Mouse (Mus musculus) stomach, embryonic 16.5 days (tissue): ENCODE results near the gene Tbc1d21. TPM values are rescaled to one million over a fixed set of nuclear protein-coding genes. Genes with fewer than 3 reads are reported as not detected.

Source experiments
- ATAC-seq: fragments of 200-750 bp; cut with Nextera tagmentation; 2 replicates; pipeline ENCODE4 v1.8.0; 2017; ENCODE audit warnings: moderate number of reproducible peaks, moderate TSS enrichment; ENCODE audit not compliant: insufficient read depth, low FRiP score
- H3K27ac ChIP-seq: fragments of 300-500 bp; sonication (generic); 2 replicates; pipeline ENCODE4 v1.5.1; 2014; ENCODE audit warnings: low read length
- H3K27me3 ChIP-seq: fragments of 300-500 bp; sonication (generic); 2 replicates; pipeline ENCODE4 v1.6.1; 2014; ENCODE audit warnings: low read length, control low read depth, mixed read lengths; ENCODE audit not compliant: control insufficient read depth, insufficient read depth
- H3K36me3 ChIP-seq: fragments of 300-500 bp; sonication (generic); 2 replicates; pipeline ENCODE4 v1.6.1; 2014; ENCODE audit warnings: low read length; ENCODE audit not compliant: control insufficient read depth, insufficient read depth
- H3K4me1 ChIP-seq: fragments of 300-500 bp; sonication (generic); 2 replicates; pipeline ENCODE4 v1.6.1; 2014; ENCODE audit warnings: low read length, control low read depth, mixed read lengths; ENCODE audit not compliant: control insufficient read depth, insufficient read depth
- H3K4me2 ChIP-seq: fragments of 300-500 bp; sonication (generic); 2 replicates; pipeline ENCODE4 v1.6.1; 2014; ENCODE audit warnings: low read depth, low read length, mixed read lengths
- H3K4me3 ChIP-seq: fragments of 300-500 bp; sonication (generic); replicated peaks from 2 replicates; pipeline ENCODE4 v1.5.1; 2014; ENCODE audit warnings: mild to moderate bottlenecking, low read length
- H3K9ac ChIP-seq: fragments of 300-500 bp; sonication (generic); 2 replicates; pipeline ENCODE4 v1.6.1; 2014; ENCODE audit warnings: low read length
- H3K9me3 ChIP-seq: fragments of 300-500 bp; sonication (generic); replicated peaks from 2 replicates; pipeline ENCODE4 v1.6.1; 2016; ENCODE audit warnings: low read length, control low read depth; ENCODE audit not compliant: control insufficient read depth
- WGBS: fragments of 180-500 bp; shearing (Covaris S2); extraction: QIAGEN DNeasy Blood & Tissue Kit; methylation state at CpG from one replicate; pipeline ENCODE4 v1.1.7; 2014; 5-methylcytosine and 5-hydroxymethylcytosine counted together
- polyA plus RNA-seq: library from polyadenylated mRNA; unstranded; fragments of >200 nt; fragmentation: Nextera tagmentation; extraction: Ambion mirVana; gene quantifications from 2 replicates; pipeline ENCODE4 v1.2.1, GENCODE M21; 2015

Tbc1d21 gene
- polyA plus RNA-seq, 1 experiment from 2014 or later = 0.12 TPM

- no peak overlapping the region for H3K27ac ChIP-seq
- no peak overlapping the region for H3K4me2 ChIP-seq
- 75% methylated on average over 6 of the region's 6 CpGs for WGBS
- H3K36me3 ChIP-seq = no peaks in the 10 kb centered on the region
- no peaks in the 10 kb centered on the region for H3K9me3 ChIP-seq
- no peak for ATAC-seq
- no peak overlapping the region for H3K9ac ChIP-seq
- H3K27me3 ChIP-seq = no peaks in the 10 kb centered on the region
- no peak overlapping the region for H3K4me3 ChIP-seq
- H3K4me1 ChIP-seq = no peaks in the 10 kb centered on the region
Observed at GRCm38 (mm10) chr9:58354701-58355100, 15.6 kb downstream of the Tbc1d21 start.

GRCm38 (mm10) chr9:58353224-58353623 lies 17.0 kb downstream of the Tbc1d21 start:
- WGBS = 73% methylated on average over 6 of the region's 6 CpGs
- no peak for ATAC-seq
- no peak overlapping the region for H3K27ac ChIP-seq

GRCm38 (mm10) chr9:58347795-58348194 lies 22.5 kb downstream of the Tbc1d21 start:
- no peak overlapping the region for H3K4me3 ChIP-seq
- 88% methylated on average over 6 of the region's 6 CpGs for WGBS
- H3K27me3 ChIP-seq = no peaks in the 10 kb centered on the region
- no peak overlapping the region for H3K4me2 ChIP-seq
- H3K36me3 ChIP-seq = no peaks in the 10 kb centered on the region
- H3K9ac ChIP-seq = no peak overlapping the region
- no peak for ATAC-seq
- H3K27ac ChIP-seq = no peak overlapping the region
- H3K9me3 ChIP-seq = no peaks in the 10 kb centered on the region
- H3K4me1 ChIP-seq = peaks cover 5% of the 10 kb centered on the region

More at GRCm38 (mm10) chr9:58353224-58353623, 17.0 kb downstream of the Tbc1d21 start:
- Histone ChIP-seq H3K27me3 (no peaks in the 10 kb centered on the region), H3K36me3 (no peaks in the 10 kb centered on the region), H3K4me3 (no peak overlapping the region), H3K4me2 (no peak overlapping the region), H3K9ac (no peak overlapping the region), H3K9me3 (no peaks in the 10 kb centered on the region), H3K4me1 (no peaks in the 10 kb centered on the region)

- Histone ChIP-seq H3K4me3 (no peak overlapping the region), H3K9me3 (no peaks in the 10 kb centered on the region)
- 13% methylated on average over 10 of the region's 10 CpGs for WGBS
Observed at GRCm38 (mm10) chr9:58346498-58346897, 23.8 kb downstream of the Tbc1d21 start.

GRCm38 (mm10) chr9:58345963-58346362 lies 24.3 kb downstream of the Tbc1d21 start:
- H3K9me3 ChIP-seq = no peaks in the 10 kb centered on the region
- H3K9ac ChIP-seq = no peak overlapping the region
- WGBS = 43% methylated on average over 7 of the region's 7 CpGs
- peaks cover 5% of the 10 kb centered on the region for H3K4me1 ChIP-seq
- no peak overlapping the region for H3K4me3 ChIP-seq
- H3K36me3 ChIP-seq = no peaks in the 10 kb centered on the region
- no peak for ATAC-seq
- no peak overlapping the region for H3K4me2 ChIP-seq
- H3K27me3 ChIP-seq = no peaks in the 10 kb centered on the region
- H3K27ac ChIP-seq = no peak overlapping the region

More at GRCm38 (mm10) chr9:58346498-58346897, 23.8 kb downstream of the Tbc1d21 start:
- no peak for ATAC-seq
- Histone ChIP-seq H3K4me1 (peaks cover 5% of the 10 kb centered on the region), H3K9ac (0 out of 2 replicates have a peak overlapping the region, but pooled peaks have one; percentile 0), H3K36me3 (no peaks in the 10 kb centered on the region), H3K27ac (no peak overlapping the region), H3K4me2 (no peak overlapping the region), H3K27me3 (no peaks in the 10 kb centered on the region)

DNA sequence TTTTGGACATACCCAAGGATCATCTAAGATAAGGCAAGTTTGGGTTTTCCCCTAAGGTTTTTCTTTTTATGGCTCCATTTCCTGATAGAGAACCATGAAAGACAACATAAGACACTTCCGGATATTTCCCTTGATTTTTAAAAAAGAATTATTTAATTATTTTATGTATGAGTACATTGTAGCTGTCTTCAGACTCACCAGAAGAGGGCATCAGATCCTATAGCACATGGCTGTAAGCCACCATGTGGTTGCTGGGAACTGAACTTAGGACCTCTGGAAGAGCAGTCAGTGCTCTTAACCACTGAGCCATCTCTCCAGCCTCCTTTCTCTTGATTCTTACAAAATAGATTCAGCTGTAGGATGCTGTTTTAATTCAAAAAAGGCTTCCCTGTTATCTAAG lies 28.5 kb downstream of the Tbc1d21 start:
- WGBS = 93% methylated on average over 1 of the region's 1 CpGs
- H3K27ac ChIP-seq = no peak overlapping the region
- H3K4me3 ChIP-seq = no peak overlapping the region
- ATAC-seq = no peak
- H3K27me3 ChIP-seq = no peaks in the 10 kb centered on the region
- H3K9ac ChIP-seq = no peak overlapping the region
- H3K36me3 ChIP-seq = no peaks in the 10 kb centered on the region
- H3K4me2 ChIP-seq = no peak overlapping the region
- H3K4me1 ChIP-seq = peaks cover 5% of the 10 kb centered on the region
- H3K9me3 ChIP-seq = no peaks in the 10 kb centered on the region

DNA sequence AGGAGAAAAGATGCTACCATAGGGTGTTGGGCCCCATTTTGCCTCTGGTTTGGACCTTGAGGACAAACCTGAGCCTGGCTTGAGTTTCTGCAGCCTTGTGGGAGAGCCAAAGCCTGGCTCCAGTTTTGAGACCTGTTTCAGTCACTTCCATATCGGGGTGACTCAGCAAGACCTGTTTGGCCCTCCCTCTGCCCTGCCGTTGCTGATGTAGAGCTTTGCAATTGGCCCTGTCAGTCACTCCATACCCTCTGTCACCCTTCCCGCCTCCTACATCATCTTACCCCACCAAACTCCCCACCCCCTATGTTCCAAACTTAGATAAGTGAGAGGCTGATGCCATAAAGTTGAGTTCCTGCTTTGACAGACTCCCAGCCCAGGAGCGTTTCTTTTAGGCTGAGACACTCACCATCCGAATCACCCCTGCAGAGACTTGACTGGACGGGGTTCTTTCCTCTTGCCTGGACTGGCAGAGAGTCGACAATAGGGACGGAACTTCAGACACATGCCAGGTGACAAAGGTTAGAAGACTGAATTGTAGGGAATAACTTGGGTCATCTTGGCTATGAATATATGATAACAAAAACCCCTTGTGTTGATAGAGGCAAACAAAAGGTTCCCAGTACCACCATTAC lies 33.5 kb downstream of the Tbc1d21 start:
- no peaks in the 10 kb centered on the region for H3K36me3 ChIP-seq
- no peak overlapping the region for H3K4me3 ChIP-seq
- 65% methylated on average over 8 of the region's 8 CpGs for WGBS
- no peaks in the 10 kb centered on the region for H3K4me1 ChIP-seq
- H3K4me2 ChIP-seq = no peak overlapping the region
- no peaks in the 10 kb centered on the region for H3K27me3 ChIP-seq
- H3K9ac ChIP-seq = no peak overlapping the region
- ATAC-seq = no peak
- H3K27ac ChIP-seq = no peak overlapping the region
- H3K9me3 ChIP-seq = no peaks in the 10 kb centered on the region

- 41% methylated on average over 3 of the region's 3 CpGs for WGBS
- no peak overlapping the region for H3K27ac ChIP-seq
- no peaks in the 10 kb centered on the region for H3K9me3 ChIP-seq
- no peaks in the 10 kb centered on the region for H3K4me1 ChIP-seq
- H3K4me2 ChIP-seq = no peak overlapping the region
- no peak overlapping the region for H3K9ac ChIP-seq
- no peaks in the 10 kb centered on the region for H3K36me3 ChIP-seq
- no peak for ATAC-seq
- no peak overlapping the region for H3K4me3 ChIP-seq
- no peaks in the 10 kb centered on the region for H3K27me3 ChIP-seq
Observed at GRCm38 (mm10) chr9:58331276-58331675, 39.0 kb downstream of the Tbc1d21 start.

- no peak overlapping the region for H3K4me3 ChIP-seq
- H3K27me3 ChIP-seq = no peaks in the 10 kb centered on the region
- no peaks in the 10 kb centered on the region for H3K4me1 ChIP-seq
- H3K9ac ChIP-seq = no peak overlapping the region
- no peaks in the 10 kb centered on the region for H3K36me3 ChIP-seq
- no peaks in the 10 kb centered on the region for H3K9me3 ChIP-seq
- no peak for ATAC-seq
- H3K27ac ChIP-seq = no peak overlapping the region
- H3K4me2 ChIP-seq = no peak overlapping the region
- WGBS = 23% methylated on average over 5 of the region's 5 CpGs
Observed at GRCm38 (mm10) chr9:58330293-58330692, 40.0 kb downstream of the Tbc1d21 start.
